Mouse (Mus musculus) heart, embryonic 13.5 days (tissue): ENCODE measurements at regions not wholly inside any gene's neighbourhood (a gene's known extent, or its start where the extent isn't known, plus 50 kb on each side); places are given as distances from the start of the nearest gene placed in this dataset.
A peak's percentile ranks its signal among the peaks of the same experiment; 100 is the strongest.

Experiments used
- ATAC-seq: fragments of 200-750 bp; cut with Nextera tagmentation; 2 replicates; pipeline ENCODE4 v1.8.0; 2017; ENCODE audit warnings: moderate TSS enrichment; ENCODE audit not compliant: insufficient number of reproducible peaks, low FRiP score, low TSS enrichment; ENCODE audit errors: extremely low read depth
- H3K27ac ChIP-seq: fragments of 300-500 bp; sonication (generic); replicated peaks from 2 replicates; pipeline ENCODE4 v1.5.1; 2015; ENCODE audit warnings: moderate library complexity, mild to moderate bottlenecking, inconsistent platforms
- H3K27me3 ChIP-seq: fragments of 300-500 bp; sonication (generic); replicated peaks from 2 replicates; pipeline ENCODE4 v1.6.1; 2015; ENCODE audit warnings: mild to moderate bottlenecking, inconsistent platforms
- H3K36me3 ChIP-seq: fragments of 300-500 bp; sonication (generic); 2 replicates; pipeline ENCODE4 v1.6.1; 2015; ENCODE audit warnings: mild to moderate bottlenecking, inconsistent platforms
- H3K4me1 ChIP-seq: fragments of 300-500 bp; sonication (generic); 2 replicates; pipeline ENCODE4 v1.6.1; 2015; ENCODE audit warnings: inconsistent platforms
- H3K4me2 ChIP-seq: fragments of 300-500 bp; sonication (generic); 2 replicates; pipeline ENCODE4 v1.6.1; 2015; ENCODE audit warnings: inconsistent platforms, mild to moderate bottlenecking, moderate library complexity
- H3K4me3 ChIP-seq: fragments of 300-500 bp; sonication (generic); 2 replicates; pipeline ENCODE4 v1.5.1; 2015; ENCODE audit warnings: moderate library complexity, mild to moderate bottlenecking, inconsistent platforms
- H3K9ac ChIP-seq: fragments of 300-500 bp; sonication (generic); 2 replicates; pipeline ENCODE4 v1.6.1; 2015; ENCODE audit warnings: inconsistent platforms, mild to moderate bottlenecking, moderate library complexity
- H3K9me3 ChIP-seq: fragments of 300-500 bp; sonication (generic); 2 replicates; pipeline ENCODE4 v1.6.1; 2016; ENCODE audit warnings: inconsistent platforms
- WGBS: fragments of 180-500 bp; shearing (Covaris S2); methylation state at CpG from one replicate; pipeline ENCODE4 v1.1.7; 2015; ENCODE audit warnings: mixed read lengths; 5-methylcytosine and 5-hydroxymethylcytosine counted together

DNA sequence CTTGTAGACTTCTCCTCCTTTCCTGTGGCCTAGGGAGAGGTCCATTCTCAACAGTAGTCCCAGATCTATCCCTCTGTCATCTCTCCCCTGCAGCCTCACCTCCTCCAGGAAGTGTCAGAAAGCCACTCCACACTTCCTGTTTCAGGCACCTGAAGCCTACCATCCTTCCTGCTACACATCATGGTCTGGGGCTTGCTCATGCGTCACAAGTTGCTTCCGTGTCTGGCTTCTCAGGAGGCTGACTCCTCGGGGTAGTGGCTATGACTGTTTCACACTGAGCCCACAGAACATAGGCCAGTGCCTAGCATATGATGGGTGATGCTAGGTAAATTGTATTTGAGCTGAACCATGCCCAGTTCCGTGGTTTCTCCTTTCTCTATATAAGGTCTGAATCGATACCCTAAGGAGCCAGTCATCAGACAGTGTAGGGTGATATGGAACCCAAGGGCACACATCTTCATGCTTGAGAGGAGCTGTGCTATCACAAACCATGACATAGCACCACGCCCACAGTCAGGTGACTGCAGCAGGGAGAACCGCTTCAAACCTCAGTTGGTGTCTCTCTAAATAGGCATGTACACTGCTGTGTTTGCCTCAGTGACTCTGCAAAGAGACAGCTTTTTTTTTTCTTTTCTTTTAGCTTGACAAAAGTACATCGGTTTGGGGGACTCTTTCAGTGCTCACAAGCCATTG lies 272.2 kb downstream of the Sec61b start:
- H3K9me3 ChIP-seq = no peaks in the 10 kb centered on the region
- no peak for ATAC-seq
- H3K9ac ChIP-seq = no peak overlapping the region
- no peaks in the 10 kb centered on the region for H3K36me3 ChIP-seq
- H3K27me3 ChIP-seq = no peaks in the 10 kb centered on the region
- no peak overlapping the region for H3K27ac ChIP-seq
- no peak overlapping the region for H3K4me2 ChIP-seq
- H3K4me3 ChIP-seq = no peak overlapping the region
- H3K4me1 ChIP-seq = no peaks in the 10 kb centered on the region
- WGBS = 76% methylated on average over 8 of the region's 8 CpGs

DNA sequence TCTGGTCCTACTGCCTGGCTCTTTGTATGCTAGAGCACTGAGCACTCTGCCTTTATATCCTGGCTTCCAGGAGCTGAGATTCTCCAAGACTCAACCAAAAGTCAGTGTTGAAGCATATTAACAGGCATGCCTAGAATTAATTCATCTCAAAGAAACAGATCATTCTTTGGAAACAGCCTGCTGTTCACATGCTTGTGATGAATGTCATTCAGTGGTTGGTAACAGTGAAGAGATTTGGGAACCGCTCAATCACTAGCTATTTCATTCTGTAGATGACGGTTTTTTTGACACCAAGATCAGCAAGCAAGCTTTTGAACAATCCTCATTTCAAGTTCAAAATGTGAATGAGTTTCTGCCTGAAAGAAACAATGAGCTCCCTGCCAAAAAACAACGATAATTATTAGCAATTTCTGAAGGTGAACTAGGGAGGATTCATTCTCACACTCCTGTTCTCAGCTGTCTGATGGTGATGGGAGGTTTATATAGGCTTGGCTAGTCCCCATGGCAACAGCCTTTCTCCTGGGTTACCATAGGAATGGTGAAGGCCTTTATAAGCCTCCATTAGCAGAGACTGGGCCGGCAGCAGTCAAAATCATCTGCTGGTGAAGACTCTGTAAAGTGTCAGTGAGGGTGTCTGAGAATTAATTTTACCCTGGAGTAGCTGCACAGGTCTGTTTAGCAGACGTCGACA lies 272.6 kb upstream of the Nr4a3 start:
- Histone ChIP-seq H3K9ac (no peak overlapping the region), H3K27me3 (no peaks in the 10 kb centered on the region), H3K4me1 (no peaks in the 10 kb centered on the region), H3K4me3 (no peak overlapping the region), H3K4me2 (no peak overlapping the region), H3K27ac (no peak overlapping the region), H3K9me3 (no peaks in the 10 kb centered on the region), H3K36me3 (no peaks in the 10 kb centered on the region)
- 53% methylated on average over 6 of the region's 6 CpGs for WGBS
- no peak for ATAC-seq

DNA sequence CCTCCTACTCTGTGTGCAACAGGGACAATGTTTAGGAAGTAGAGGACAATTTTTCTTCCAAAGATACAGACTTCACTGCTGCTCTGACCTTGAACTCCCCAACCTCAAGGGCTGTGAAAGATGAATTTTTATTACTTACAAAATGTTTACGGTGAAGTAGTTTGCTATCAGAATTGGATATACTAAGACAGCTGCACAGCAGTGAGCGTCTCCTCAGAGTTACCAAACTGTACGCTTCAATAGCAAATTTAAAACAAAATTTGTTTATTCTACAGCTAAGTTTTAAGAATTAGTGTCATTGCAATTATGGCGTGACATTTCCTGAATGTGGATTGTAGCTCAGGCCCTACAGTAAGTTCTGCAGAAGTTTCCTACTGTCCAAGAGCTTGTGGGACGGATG lies 270.3 kb upstream of the Nr4a3 start:
- Histone ChIP-seq H3K27ac (no peak overlapping the region), H3K4me3 (no peak overlapping the region), H3K27me3 (no peaks in the 10 kb centered on the region), H3K9me3 (no peaks in the 10 kb centered on the region), H3K9ac (no peak overlapping the region), H3K4me2 (no peak overlapping the region), H3K36me3 (no peaks in the 10 kb centered on the region), H3K4me1 (no peaks in the 10 kb centered on the region)
- ATAC-seq = no peak
- WGBS = 78% methylated on average over 5 of the region's 5 CpGs

DNA sequence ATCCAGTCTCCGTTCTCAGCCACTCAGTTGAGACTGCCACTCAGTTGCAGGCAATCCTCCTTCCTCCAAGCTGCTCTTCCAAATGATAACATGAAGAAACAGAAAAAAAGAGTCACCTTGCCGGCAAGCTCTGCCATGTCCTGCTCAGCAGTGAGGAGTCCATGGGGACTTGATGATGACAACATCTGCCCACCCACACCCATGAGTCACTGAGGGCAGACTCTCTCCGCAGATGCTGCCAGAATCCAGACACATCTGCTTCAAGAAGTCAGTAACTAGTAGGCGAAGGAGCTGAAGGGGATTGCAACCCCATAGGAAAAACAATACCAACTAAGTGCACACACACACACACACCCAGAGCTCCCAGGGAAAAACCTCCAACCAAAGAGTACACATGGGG lies 263.9 kb upstream of the Nr4a3 start:
- 67% methylated on average over 4 of the region's 4 CpGs for WGBS

DNA sequence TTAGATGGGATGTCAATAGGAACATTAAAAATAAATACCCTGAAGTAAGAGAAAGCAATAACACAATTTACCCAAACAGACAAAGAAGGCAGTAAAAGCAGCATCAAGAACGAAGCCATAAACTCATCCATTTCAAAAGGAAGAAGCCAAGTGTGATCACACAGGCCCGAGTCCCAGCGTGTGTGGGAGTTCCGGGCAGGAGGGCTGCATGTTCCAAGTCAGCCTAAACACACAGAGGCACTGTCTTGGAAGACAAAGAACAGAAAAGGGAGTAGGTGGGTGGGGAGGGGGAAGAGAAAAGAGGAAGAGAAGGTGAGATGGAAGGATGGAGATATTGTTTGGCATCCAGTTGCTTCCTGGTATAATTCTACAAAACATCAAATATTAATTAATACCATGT lies 248.0 kb upstream of the Nr4a3 start:
- H3K4me3 ChIP-seq = no peak overlapping the region
- no peaks in the 10 kb centered on the region for H3K9me3 ChIP-seq
- H3K27ac ChIP-seq = no peak overlapping the region
- H3K36me3 ChIP-seq = no peaks in the 10 kb centered on the region
- WGBS = 73% methylated on average over 4 of the region's 4 CpGs
- H3K4me2 ChIP-seq = no peak overlapping the region
- no peaks in the 10 kb centered on the region for H3K4me1 ChIP-seq
- no peaks in the 10 kb centered on the region for H3K27me3 ChIP-seq
- no peak overlapping the region for H3K9ac ChIP-seq
- no peak for ATAC-seq

More for the DNA sequence above, 263.9 kb upstream of the Nr4a3 start:
- H3K36me3 ChIP-seq = no peaks in the 10 kb centered on the region
- no peak overlapping the region for H3K4me2 ChIP-seq
- H3K9ac ChIP-seq = no peak overlapping the region
- H3K27me3 ChIP-seq = no peaks in the 10 kb centered on the region
- no peaks in the 10 kb centered on the region for H3K9me3 ChIP-seq
- H3K4me1 ChIP-seq = no peaks in the 10 kb centered on the region
- ATAC-seq = no peak
- no peak overlapping the region for H3K27ac ChIP-seq
- H3K4me3 ChIP-seq = no peak overlapping the region

DNA sequence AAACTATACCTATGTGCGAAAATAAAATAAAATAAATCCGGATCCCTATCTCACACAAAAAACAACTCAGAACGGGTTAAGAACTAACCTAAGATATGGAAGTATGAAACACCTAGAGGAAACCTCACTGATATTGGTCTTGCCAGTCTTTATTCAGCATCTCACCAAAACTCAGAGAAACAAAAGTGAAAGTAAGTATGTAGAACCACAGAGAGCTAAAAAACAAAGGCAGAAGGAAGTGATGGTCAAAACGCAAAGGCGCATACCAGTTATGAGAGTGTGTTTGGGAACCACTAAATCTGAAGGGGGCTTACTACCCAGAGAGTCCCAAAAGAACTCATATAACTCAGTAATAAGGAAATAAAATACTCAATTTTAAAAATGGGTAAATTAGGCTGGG lies 245.8 kb upstream of the Nr4a3 start:
- no peak overlapping the region for H3K9ac ChIP-seq
- H3K27me3 ChIP-seq = no peaks in the 10 kb centered on the region
- WGBS = 85% methylated on average over 5 of the region's 5 CpGs
- H3K36me3 ChIP-seq = no peaks in the 10 kb centered on the region
- H3K4me3 ChIP-seq = no peak overlapping the region
- H3K9me3 ChIP-seq = no peaks in the 10 kb centered on the region
- no peak overlapping the region for H3K27ac ChIP-seq
- H3K4me1 ChIP-seq = peaks cover 7% of the 10 kb centered on the region
- H3K4me2 ChIP-seq = no peak overlapping the region
- ATAC-seq = no peak

DNA sequence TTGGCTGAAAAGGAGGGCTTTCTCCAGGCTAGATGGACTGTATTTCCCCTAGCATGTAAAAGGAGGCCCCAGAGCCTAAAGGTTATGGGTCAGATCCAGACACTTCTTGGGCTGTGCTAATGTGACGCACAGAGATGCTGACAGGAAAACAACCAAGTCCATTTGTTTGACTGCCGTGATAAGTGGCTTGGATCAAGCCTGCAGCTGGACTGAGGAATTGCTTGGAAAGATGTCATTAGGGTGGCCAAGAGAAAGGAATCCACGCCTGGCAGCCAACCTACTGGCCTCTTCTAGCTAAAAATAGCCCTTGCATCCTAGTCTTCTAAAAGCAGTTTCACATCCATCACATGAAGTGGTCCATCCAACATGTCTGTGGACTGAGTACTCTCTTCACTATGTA lies 241.8 kb upstream of the Nr4a3 start:
- H3K4me1 ChIP-seq = peaks cover 7% of the 10 kb centered on the region
- no peaks in the 10 kb centered on the region for H3K9me3 ChIP-seq
- no peaks in the 10 kb centered on the region for H3K36me3 ChIP-seq
- H3K27ac ChIP-seq = 0 out of 2 replicates have a peak overlapping the region, but pooled peaks have one; percentile 20
- no peak overlapping the region for H3K4me3 ChIP-seq
- WGBS = 25% methylated on average over 3 of the region's 3 CpGs
- H3K9ac ChIP-seq = no peak overlapping the region
- ATAC-seq = no peak
- H3K27me3 ChIP-seq = no peaks in the 10 kb centered on the region
- no peak overlapping the region for H3K4me2 ChIP-seq

DNA sequence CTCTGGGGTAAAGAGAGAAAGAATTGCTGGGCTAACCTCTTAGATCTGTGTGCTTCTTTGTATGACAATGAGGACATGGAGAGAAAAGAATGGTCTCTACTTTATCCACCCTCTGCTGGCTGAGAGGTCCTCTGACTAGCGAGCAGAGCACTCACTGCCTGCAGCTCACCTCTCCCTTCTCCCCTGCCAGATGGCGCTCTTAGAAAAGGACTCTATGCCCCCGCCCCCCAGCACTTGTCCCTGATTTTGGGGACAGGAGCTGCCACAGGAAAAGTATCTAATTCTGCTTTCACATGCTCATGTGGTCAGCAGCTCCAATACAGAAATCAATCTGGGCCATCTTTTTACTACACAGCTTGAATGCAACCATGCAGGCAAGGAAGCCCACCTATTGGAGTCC lies 237.1 kb upstream of the Nr4a3 start:
- Histone ChIP-seq H3K4me1 (peaks cover 6% of the 10 kb centered on the region), H3K4me3 (no peak overlapping the region), H3K4me2 (no peak overlapping the region), H3K36me3 (no peaks in the 10 kb centered on the region), H3K27me3 (no peaks in the 10 kb centered on the region), H3K9me3 (no peaks in the 10 kb centered on the region), H3K27ac (no peak overlapping the region), H3K9ac (no peak overlapping the region)
- no peak for ATAC-seq
- 11% methylated on average over 3 of the region's 3 CpGs for WGBS

DNA sequence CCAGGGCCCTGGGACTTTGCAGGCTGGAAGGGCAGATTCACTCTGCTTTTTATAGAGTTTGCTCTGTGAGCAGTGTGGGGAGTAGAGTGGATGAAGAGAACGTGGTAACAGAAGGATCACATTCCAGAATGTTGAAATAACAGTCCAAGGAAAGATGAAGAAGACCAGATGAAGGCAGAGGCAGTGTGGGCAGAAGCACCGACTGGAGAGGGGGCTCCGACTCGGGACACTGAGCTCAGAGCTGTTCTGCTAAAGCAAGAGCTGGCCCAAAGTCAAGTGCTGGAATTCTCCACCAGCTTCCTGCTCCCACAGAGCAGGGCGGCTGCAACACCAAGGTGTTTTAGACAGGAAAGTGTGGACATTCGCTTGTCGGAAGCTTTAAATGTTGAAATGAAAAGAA lies 230.9 kb upstream of the Nr4a3 start:
- no peak for ATAC-seq
- H3K4me2 ChIP-seq = peak overlapping the region; percentile 42
- WGBS = 37% methylated on average over 7 of the region's 7 CpGs

DNA sequence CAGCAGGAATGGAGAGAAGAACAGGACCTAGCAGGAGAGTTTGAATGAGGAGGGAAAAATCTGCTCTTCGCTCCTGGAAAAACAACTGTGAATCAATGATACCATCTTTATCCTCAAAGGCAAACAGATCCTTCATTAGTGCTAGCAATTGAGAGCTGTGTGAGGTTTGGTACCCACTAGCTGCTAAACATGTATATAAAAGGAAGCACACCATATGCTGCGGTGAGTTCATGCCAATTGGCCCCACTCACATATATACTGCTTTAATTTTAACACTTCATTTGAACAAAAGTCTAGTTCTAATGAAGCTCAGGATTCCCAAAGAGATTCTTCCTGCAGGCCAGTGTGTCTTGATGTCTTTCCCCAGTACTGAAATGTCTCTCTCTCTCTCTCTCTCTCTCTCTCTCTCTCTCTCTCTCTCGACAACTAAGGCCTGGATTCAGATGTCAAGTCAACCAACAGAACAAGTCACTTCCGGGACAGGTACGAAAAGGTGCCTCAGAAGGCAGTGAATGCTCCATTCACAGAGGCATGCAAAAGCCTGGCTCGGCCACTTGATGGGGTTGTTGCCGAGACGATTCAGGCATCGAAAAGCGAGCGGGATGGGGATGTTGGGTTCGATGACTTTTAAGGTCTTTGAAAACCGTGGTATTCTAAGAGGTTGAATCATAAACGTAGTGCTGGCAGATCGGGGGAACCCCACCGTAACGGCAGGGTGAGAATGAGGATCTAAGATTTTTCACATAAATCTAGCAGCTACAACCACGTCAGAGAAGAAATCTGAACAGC lies 226.4 kb upstream of the Nr4a3 start:
- no peak overlapping the region for H3K27ac ChIP-seq
- H3K36me3 ChIP-seq = no peaks in the 10 kb centered on the region
- no peak overlapping the region for H3K9ac ChIP-seq
- no peaks in the 10 kb centered on the region for H3K27me3 ChIP-seq
- 83% methylated on average over 18 of the region's 18 CpGs for WGBS
- no peaks in the 10 kb centered on the region for H3K9me3 ChIP-seq
- no peak overlapping the region for H3K4me2 ChIP-seq
- no peak for ATAC-seq
- no peak overlapping the region for H3K4me3 ChIP-seq
- peaks cover 9% of the 10 kb centered on the region for H3K4me1 ChIP-seq

More for the DNA sequence above, 230.9 kb upstream of the Nr4a3 start:
- no peak overlapping the region for H3K27ac ChIP-seq
- no peaks in the 10 kb centered on the region for H3K27me3 ChIP-seq
- H3K36me3 ChIP-seq = no peaks in the 10 kb centered on the region
- no peaks in the 10 kb centered on the region for H3K9me3 ChIP-seq
- H3K4me1 ChIP-seq = peaks cover 9% of the 10 kb centered on the region
- no peak overlapping the region for H3K9ac ChIP-seq
- no peak overlapping the region for H3K4me3 ChIP-seq

DNA sequence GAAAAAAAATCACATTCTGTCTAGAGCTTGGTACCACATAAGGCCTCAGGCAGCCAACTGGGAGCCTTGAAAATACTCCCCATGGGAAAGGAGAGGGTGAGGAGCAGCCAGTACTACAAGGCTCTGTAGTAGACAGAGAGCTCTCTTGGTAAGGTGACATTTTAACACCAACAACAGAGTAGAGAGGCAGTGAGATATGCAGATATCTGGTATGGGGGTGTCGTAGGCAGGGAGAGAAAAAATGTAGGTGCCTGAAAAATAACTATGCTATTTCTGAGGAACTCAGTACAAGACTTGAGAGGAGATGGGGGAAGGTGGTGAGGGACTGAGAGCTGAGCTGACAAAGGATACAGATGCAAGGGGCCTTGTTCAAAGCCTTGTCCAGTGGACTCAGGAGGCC lies 224.4 kb upstream of the Nr4a3 start:
- WGBS = 83% methylated on average over 1 of the region's 1 CpGs
- no peaks in the 10 kb centered on the region for H3K36me3 ChIP-seq
- no peak overlapping the region for H3K9ac ChIP-seq

More for the DNA sequence above, 224.4 kb upstream of the Nr4a3 start:
- Histone ChIP-seq H3K4me3 (no peak overlapping the region), H3K27ac (no peak overlapping the region), H3K9me3 (no peaks in the 10 kb centered on the region), H3K27me3 (no peaks in the 10 kb centered on the region), H3K4me1 (no peaks in the 10 kb centered on the region), H3K4me2 (no peak overlapping the region)
- ATAC-seq = no peak
